Mouse (Mus musculus) cerebellum, adult 11 months (tissue): ENCODE data around the gene Paics.

Experiments
- DNase-seq: peaks from one replicate; pipeline ENCODE4 v3.0.0; 2022

Paics gene

DNA sequence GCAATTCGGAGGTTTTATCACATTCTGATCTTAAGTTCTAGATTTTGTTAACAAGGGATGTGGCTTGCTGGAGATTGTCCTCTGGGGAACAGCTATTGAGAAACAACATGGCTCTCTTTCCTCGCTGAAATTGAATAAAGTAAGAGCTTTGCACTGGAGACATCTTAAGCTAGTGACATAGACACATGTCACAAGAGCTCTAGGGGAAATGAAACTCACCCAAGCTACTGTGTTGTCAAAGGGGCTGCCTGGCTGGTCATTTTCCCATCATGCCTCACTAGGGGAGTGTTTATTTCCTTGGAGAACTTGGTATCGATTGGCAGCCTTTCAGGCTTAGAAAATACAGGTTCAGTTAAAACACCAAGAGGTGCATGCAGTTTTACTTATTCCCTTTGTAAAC, 62.1 kb downstream of the Paics start:
- no peak for DNase-seq

GRCm38 (mm10) chr5:77015544-77016482, 64.7 kb downstream of the Paics start, which contains the start of gene Thegl:
Gene Thegl (plus strand): TSS chr5:77016023.
- peak; percentile 37 for DNase-seq
